Mouse (Mus musculus) stomach, embryonic 15.5 days (tissue): Measurements from ENCODE around the gene Apba3. TPM values are rescaled to one million over a fixed set of nuclear protein-coding genes. Genes with fewer than 3 reads are reported as not detected.
A peak's percentile ranks its signal among the peaks of the same experiment; 100 is the strongest.

Source experiments
- microRNA-seq: library from miRNA; unstranded; fragments of <30 nt; microRNA quantifications from one replicate; pipeline ENCODE4, GENCODE M21; 2016
- polyA plus RNA-seq: library from polyadenylated mRNA; unstranded; fragments of >200 nt; fragmentation: Nextera tagmentation; extraction: Ambion mirVana; gene quantifications from 2 replicates; pipeline ENCODE4 v1.2.1, GENCODE M21; 2015

Gene Apba3
- polyA plus RNA-seq, 1 experiment from 2014 or later: 58.1 TPM

Small RNA genes lying within 50 kb of the gene (microRNA-seq; reads per million reads assigned to microRNA genes)
- 8.9 reads per million, percentile 24 among the genes with 10 or more reads in this experiment for gene Mir3057

Other genes starting within 250 kb of the Apba3 start
- 0.73 and 1.1 TPM in 2 replicates for gene Diras1, start 241.3 kb upstream of the Apba3 start, polyA plus RNA-seq
- gene Slc39a3, start 229.5 kb upstream of the Apba3 start, polyA plus RNA-seq: 17.7 and 17.9 TPM in 2 replicates
- 159 and 163 TPM in 2 replicates for gene Sgta, start 206.8 kb upstream of the Apba3 start, polyA plus RNA-seq
- gene Thop1, start 196.9 kb upstream of the Apba3 start, polyA plus RNA-seq: 56.9 and 57.9 TPM in 2 replicates
- gene Creb3l3, start 168.1 kb upstream of the Apba3 start, polyA plus RNA-seq: 10.6 and 11.4 TPM in 2 replicates
- gene Map2k2, start 161.0 kb upstream of the Apba3 start, polyA plus RNA-seq: 159 and 181 TPM in 2 replicates
- gene Zbtb7a, start 131.7 kb upstream of the Apba3 start, polyA plus RNA-seq: 56.2 and 60.1 TPM in 2 replicates
- 41.8 and 44.9 TPM in 2 replicates for gene Pias4, start 99.0 kb upstream of the Apba3 start, polyA plus RNA-seq
- 517 and 544 TPM in 2 replicates for gene Eef2, start 90.3 kb upstream of the Apba3 start, polyA plus RNA-seq
- 61.9 and 65.4 TPM in 2 replicates for gene Dapk3, start 84.0 kb upstream of the Apba3 start, polyA plus RNA-seq
- gene 4930442H23Rik, start 83.1 kb upstream of the Apba3 start, polyA plus RNA-seq: 0.10 TPM in 1 of 2 replicates, not detected in the other
- gene Nmrk2, start 64.9 kb upstream of the Apba3 start, polyA plus RNA-seq: 0.18 and 0.26 TPM in 2 replicates
- gene Atcay, start 36.1 kb upstream of the Apba3 start, polyA plus RNA-seq: 1.6 and 1.9 TPM in 2 replicates
- 8.8 and 10.4 TPM in 2 replicates for gene Zfr2, start 33.8 kb upstream of the Apba3 start, polyA plus RNA-seq
- gene Matk, start 14.0 kb upstream of the Apba3 start, polyA plus RNA-seq: 3.4 and 3.8 TPM in 2 replicates
- gene Mrpl54, start within 50 bp of the Apba3 start, polyA plus RNA-seq: 217 and 233 TPM in 2 replicates
- gene Tjp3, start 24.6 kb downstream of the Apba3 start, polyA plus RNA-seq: 32.6 and 38.7 TPM in 2 replicates
- gene Pip5k1c, start 26.0 kb downstream of the Apba3 start, polyA plus RNA-seq: 43.1 and 47.6 TPM in 2 replicates
- gene Cactin, start 54.1 kb downstream of the Apba3 start, polyA plus RNA-seq: 40.5 and 40.9 TPM in 2 replicates
- 23.5 and 25.3 TPM in 2 replicates for gene Tbxa2r, start 61.8 kb downstream of the Apba3 start, polyA plus RNA-seq
- gene Gipc3, start 76.3 kb downstream of the Apba3 start, polyA plus RNA-seq: 0.04 and 0.12 TPM in 2 replicates
- 78.8 and 79.1 TPM in 2 replicates for gene Hmg20b, start 83.5 kb downstream of the Apba3 start, polyA plus RNA-seq
- gene Mfsd12, start 90.5 kb downstream of the Apba3 start, polyA plus RNA-seq: 12.8 and 13.6 TPM in 2 replicates
- gene 4930404N11Rik, start 98.9 kb downstream of the Apba3 start, polyA plus RNA-seq: 1.2 and 1.5 TPM in 2 replicates
- 88.5 and 90.5 TPM in 2 replicates for gene Fzr1, start 111.6 kb downstream of the Apba3 start, polyA plus RNA-seq
- 78.9 and 80.4 TPM in 2 replicates for gene Dohh, start 117.5 kb downstream of the Apba3 start, polyA plus RNA-seq
- 2.9 and 3.3 TPM in 2 replicates for gene Gm48551, start 117.5 kb downstream of the Apba3 start, polyA plus RNA-seq
- 0.41 and 1.4 TPM in 2 replicates for gene Gm48552, start 122.0 kb downstream of the Apba3 start, polyA plus RNA-seq
- 59.5 and 77.5 TPM in 2 replicates for gene Smim24, start 126.1 kb downstream of the Apba3 start, polyA plus RNA-seq
- gene Nfic, start 188.7 kb downstream of the Apba3 start, polyA plus RNA-seq: 65.5 and 78.2 TPM in 2 replicates
- gene Celf5, start 215.7 kb downstream of the Apba3 start, polyA plus RNA-seq: 1.7 and 1.8 TPM in 2 replicates
- 83.9 and 93.7 TPM in 2 replicates for gene Ncln, start 229.4 kb downstream of the Apba3 start, polyA plus RNA-seq
- gene S1pr4, start 233.2 kb downstream of the Apba3 start, polyA plus RNA-seq: 1.4 and 1.6 TPM in 2 replicates